Mouse (Mus musculus): Measurements from ENCODE around the gene Ermard. TPM values are rescaled to one million over a fixed set of nuclear protein-coding genes. Genes with fewer than 3 reads are reported as not detected.

Gene Ermard
- polyA plus RNA-seq (2017; shearing (Covaris generic)): 88.9 TPM

DNA sequence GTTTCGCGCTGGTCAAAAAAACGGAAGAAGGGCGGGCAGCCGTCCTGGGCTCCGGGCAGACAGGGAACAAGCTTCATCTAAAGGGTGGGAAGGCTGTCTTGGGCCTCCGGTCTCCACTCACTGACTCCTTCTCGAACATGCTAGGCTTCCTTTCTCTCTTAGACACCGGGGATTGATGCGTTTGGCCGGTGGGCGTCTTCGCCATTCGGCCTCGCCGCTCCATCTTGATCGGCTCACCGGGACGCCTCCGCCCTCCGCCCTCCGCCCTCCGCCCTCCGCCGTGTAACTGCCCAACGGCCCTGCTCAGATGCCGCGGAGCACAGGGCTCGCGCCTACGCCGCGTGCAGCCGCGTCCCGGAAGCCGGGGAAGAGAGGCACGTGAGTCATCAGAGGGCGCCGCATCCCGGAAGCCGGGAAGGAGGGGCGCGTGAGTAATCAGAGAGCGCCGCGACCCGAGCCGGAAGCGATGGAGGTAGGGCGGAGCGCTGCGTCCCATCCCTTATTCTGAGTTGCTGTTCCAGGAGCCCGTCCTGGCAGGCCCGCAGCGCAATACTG, at the start of gene Ermard, which contains the start of the genes Tcte3 and Gm3448:
Gene Ermard, plus strand, starts transcription at position 34 of the 555 bp plus-strand sequence.
Gene Tcte3, minus strand, starts transcription at position 314 of the 555 bp plus-strand sequence.
Gene Gm3448, minus strand, starts transcription at position 363 of the 555 bp plus-strand sequence.

GRCm38 (mm10) chr17:15009706-15010413, 31.1 kb upstream of the Ermard start, which contains the start of gene Gm3435:
Gene Gm3435 (plus strand): TSS chr17:15010176.

Other genes starting within 250 kb of the Ermard start
- 0.30 TPM for gene Wdr27, start 98.0 kb upstream of the Ermard start, polyA plus RNA-seq (2017; shearing (Covaris generic))
- 22.4 TPM for gene 1600012H06Rik, start 98.0 kb upstream of the Ermard start, polyA plus RNA-seq (2017; shearing (Covaris generic))
- 33.0 TPM for gene Phf10, start 79.9 kb upstream of the Ermard start, polyA plus RNA-seq (2017; shearing (Covaris generic))
- gene 9030025P20Rik, start 62.7 kb upstream of the Ermard start, polyA plus RNA-seq (2017; shearing (Covaris generic)): 10.8 TPM
- not detected for gene Gm3417, start 62.4 kb upstream of the Ermard start, polyA plus RNA-seq (2017; shearing (Covaris generic))
- gene Gm3435, start 31.0 kb upstream of the Ermard start, polyA plus RNA-seq (2017; shearing (Covaris generic)): 5.0 TPM
- 1.7 TPM for gene Tcte3, start 280 bp downstream of the Ermard start, polyA plus RNA-seq (2017; shearing (Covaris generic))
- gene Gm3448, start 329 bp downstream of the Ermard start, polyA plus RNA-seq (2017; shearing (Covaris generic)): 2.6 TPM